In genomic region chr10:27654164-27654563, GRCm38 (mm10) we compare ENCODE assay signal across 18 mouse cellular contexts. TPM values are rescaled to one million over a fixed set of nuclear protein-coding genes. Genes with fewer than 3 reads are reported as not detected.
DNase-seq lines count a peak whose midpoint lies in the region.
"Had no signal": no experiment of that assay in that cellular context is flagged by ENCODE, and none has a peak within 500 bp of the region (broad histone marks: within the 10 kb centered on the region; RNA-seq: fewer than 3 reads in every experiment).

No protein-coding gene starts in this region.

- intact Hi-C loops in gastrocnemius, postnatal 36 days (cut with DNase I): no loop called here
- intact Hi-C loops in heart, postnatal 10 days (cut with DNase I): no loop called here
- intact Hi-C loops in heart, postnatal 25 days (cut with DNase I): no loop called here
- intact Hi-C loops in left cerebral cortex, postnatal 25 days (cut with DNase I): loop anchor here (10.0 kb wide), 2 partner anchors 269 to 329 kb away; no protein-coding TSS in a partner anchor

- peak; percentile 48 for DNase-seq in gastrocnemius, adult 18-20 months (ENCODE audit: low spot score)
- no peak for DNase-seq in gastrocnemius, postnatal 36 days
- peak; percentile 17 to 18 for DNase-seq in heart, postnatal 10 days
- DNase-seq in heart, postnatal 25 days (ENCODE audit: low spot score): no peak
- peak; percentile 55 for DNase-seq in 3T3-L1 (ENCODE audit: low read depth, low spot score)
- DNase-seq in left cerebral cortex, postnatal 25 days (ENCODE audit: low spot score in 2 of 2): peak; percentile 29 to 80
- DNase-seq in thymus, postnatal 4 days: no peak
- DNase-seq in cerebellum, adult 9-11 months: no peak
- DNase-seq: adrenal gland, postnatal 36 days; cerebellum, adult 11 months; cerebellum, postnatal 10 days; gastrocnemius, postnatal 10 days; kidney, adult 8-10 months; kidney, postnatal 10 days; lung, postnatal 4 days; midbrain, embryonic 14.5 days; thymus, postnatal 14 days had no signal

RNA-seq across cellular contexts. Expression of gene Lama2, which starts 34.6 kb away (rescaled TPM):
- total RNA-seq in gastrocnemius, adult 18-20 months (2021): 10 to 100 TPM; 34.9 to 43.3 TPM
- 10 to 100 TPM; 52.0 to 54.3 TPM for total RNA-seq in gastrocnemius, postnatal 36 days (2021)
- 100 to 1,000 TPM; 222 to 226 TPM for total RNA-seq in heart, postnatal 10 days (2021)
- 100 to 1,000 TPM; 126 to 153 TPM for total RNA-seq in heart, postnatal 25 days (2021)
- total RNA-seq in left cerebral cortex, postnatal 25 days (2021): 1 to 10 TPM; 6.8 to 7.1 TPM
- total RNA-seq: megakaryocyte-erythroid progenitor cell, adult 5-6 weeks had no signal

Comparison
In these comparisons a context has a peak if more than half of its experiments do, and no peak if none do; other contexts are left out.
1. DNase-seq: peak in gastrocnemius, adult 18-20 months (single experiment), heart, postnatal 10 days (2 of 2), 3T3-L1 (single experiment) and left cerebral cortex, postnatal 25 days (2 of 2); none in gastrocnemius, postnatal 36 days (0 of 2), heart, postnatal 25 days (single experiment), thymus, postnatal 4 days (single experiment) and cerebellum, adult 9-11 months (single experiment).
2. RNA of gene Lama2, which starts 34.6 kb away (total RNA-seq): 222 to 226 TPM in heart, postnatal 10 days, 126 to 153 TPM in heart, postnatal 25 days, 52.0 to 54.3 TPM in gastrocnemius, postnatal 36 days and 34.9 to 43.3 TPM in gastrocnemius, adult 18-20 months; 6.8 to 7.1 TPM in left cerebral cortex, postnatal 25 days; every median in the first group is over 4 times any median in the second.